Mouse (Mus musculus): ENCODE results near the gene Rgs16. TPM values are rescaled to one million over a fixed set of nuclear protein-coding genes. Genes with fewer than 3 reads are reported as not detected.

Gene Rgs16
- 55.7 TPM for polyA plus RNA-seq (2017; shearing (Covaris generic))

DNA sequence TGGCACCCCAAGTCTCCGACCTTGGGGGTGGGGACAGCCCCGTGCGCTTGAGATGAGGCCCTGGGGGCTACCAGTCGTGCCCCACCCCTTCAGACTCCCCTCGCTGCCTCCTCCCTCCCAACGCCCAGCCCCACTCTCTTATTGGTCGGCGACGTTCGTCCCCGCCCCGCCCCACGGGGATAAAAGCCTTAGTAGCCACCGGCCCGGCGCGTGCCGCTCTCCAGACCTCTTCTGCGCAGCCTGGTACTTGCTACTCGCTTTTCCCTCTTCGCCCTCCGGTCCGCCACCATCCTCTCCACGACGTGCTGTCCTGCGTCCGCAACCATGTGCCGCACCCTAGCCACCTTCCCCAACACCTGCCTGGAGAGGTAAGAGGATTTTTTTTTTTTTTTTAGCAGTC, at the start of gene Rgs16:
TSS of gene Rgs16 (plus strand) at position 205 of the 400 bp plus-strand sequence.

DNA sequence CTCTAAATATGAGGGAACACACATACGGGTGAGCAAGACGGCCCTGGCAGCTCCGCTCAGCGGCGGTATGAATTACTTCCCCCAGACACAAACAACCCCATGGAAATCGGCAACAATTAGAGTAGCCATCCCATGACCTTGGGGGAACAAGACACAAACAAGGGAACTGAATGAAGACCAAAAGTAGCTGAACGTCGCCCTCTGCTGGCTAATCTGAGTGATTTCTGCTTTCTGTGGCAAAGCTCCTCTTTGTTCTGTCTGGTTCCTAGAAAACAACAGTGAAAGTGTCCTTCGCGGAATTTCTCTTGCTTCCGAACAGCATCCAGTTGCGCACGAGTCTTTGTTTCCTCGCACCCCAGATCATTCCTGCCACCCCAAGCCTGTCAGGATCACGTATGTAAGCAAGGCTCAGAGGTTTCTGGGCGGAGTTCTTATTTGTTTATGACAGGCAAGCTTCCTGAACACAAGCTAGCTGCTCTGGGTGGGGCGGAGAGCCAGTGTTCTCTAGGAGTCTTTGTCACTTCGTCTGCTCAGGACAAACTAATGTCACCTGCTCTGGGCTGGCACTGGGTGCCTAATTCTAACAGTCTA, 9.2 kb downstream of the Rgs16 start, which contains the start of gene Rnasel:
TSS of gene Rnasel (plus strand) at position 216 of the 591 bp plus-strand sequence.

Other genes with a start within 250 kb of the Rgs16 start
- gene Npl, start 190.3 kb upstream of the Rgs16 start, polyA plus RNA-seq (2017; shearing (Covaris generic)), result not detected
- gene Rgs8, start 87.3 kb upstream of the Rgs16 start, polyA plus RNA-seq (2017; shearing (Covaris generic)), result 0.22 TPM
- 36.7 TPM for gene Rnasel, start 9.1 kb downstream of the Rgs16 start, polyA plus RNA-seq (2017; shearing (Covaris generic))
- gene Rgsl1, start 103.8 kb downstream of the Rgs16 start, polyA plus RNA-seq (2017; shearing (Covaris generic)), result 0.13 TPM
- 0.15 TPM for gene Teddm1b, start 134.0 kb downstream of the Rgs16 start, polyA plus RNA-seq (2017; shearing (Covaris generic))
- gene Teddm1a, start 151.4 kb downstream of the Rgs16 start, polyA plus RNA-seq (2017; shearing (Covaris generic)), result not detected
- 38.1 TPM for gene Glul, start 159.6 kb downstream of the Rgs16 start, polyA plus RNA-seq (2017; shearing (Covaris generic))
- gene Teddm2, start 159.9 kb downstream of the Rgs16 start, polyA plus RNA-seq (2017; shearing (Covaris generic)), result 0.38 TPM